Mouse (Mus musculus) midbrain, postnatal 0 days (tissue): ENCODE measurements at regions not wholly inside any gene's neighbourhood (a gene's known extent, or its start where the extent isn't known, plus 50 kb on each side); places are given as distances from the start of the nearest gene placed in this dataset.

ENCODE experiments used
- ATAC-seq: fragments of 200-750 bp; cut with Nextera tagmentation; 2 replicates; pipeline ENCODE4 v1.8.0; 2017; ENCODE audit warnings: moderate number of reproducible peaks, mild to moderate bottlenecking, moderate TSS enrichment, moderate library complexity; ENCODE audit not compliant: low FRiP score
- DNase-seq: peaks from one replicate; pipeline ENCODE4 v3.0.0-alpha.2; 2015; ENCODE audit warnings: low spot score
- H3K27ac ChIP-seq: fragments of 300-500 bp; sonication (generic); 2 replicates; pipeline ENCODE4 v1.5.1; 2014; ENCODE audit warnings: low read depth, mild to moderate bottlenecking, low read length, mixed read lengths
- H3K27me3 ChIP-seq: fragments of 300-500 bp; sonication (generic); 2 replicates; pipeline ENCODE4 v1.6.1; 2014; ENCODE audit warnings: low read length, control low read depth, mixed read lengths; ENCODE audit not compliant: insufficient read depth
- H3K36me3 ChIP-seq: fragments of 300-500 bp; sonication (generic); 2 replicates; pipeline ENCODE4 v1.6.1; 2014; ENCODE audit warnings: low read length, control low read depth, mixed read lengths; ENCODE audit not compliant: insufficient read depth
- H3K4me1 ChIP-seq: fragments of 300-500 bp; sonication (generic); 2 replicates; pipeline ENCODE4 v1.6.1; 2014; ENCODE audit warnings: mild to moderate bottlenecking, control low read depth, antibody characterized with exemption, low read length, mixed read lengths; ENCODE audit not compliant: insufficient read depth
- H3K4me2 ChIP-seq: fragments of 300-500 bp; sonication (generic); 2 replicates; pipeline ENCODE4 v1.6.1; 2014; ENCODE audit warnings: low read depth, mild to moderate bottlenecking, low read length, mixed read lengths; ENCODE audit not compliant: poor library complexity, severe bottlenecking
- H3K4me3 ChIP-seq: fragments of 300-500 bp; sonication (generic); 2 replicates; pipeline ENCODE4 v1.5.1; 2014; ENCODE audit warnings: low read depth, mild to moderate bottlenecking, low read length, moderate library complexity
- H3K9ac ChIP-seq: fragments of 300-500 bp; sonication (generic); replicated peaks from 2 replicates; pipeline ENCODE4 v1.6.1; 2014; ENCODE audit warnings: mild to moderate bottlenecking, low read length, moderate library complexity, mixed read lengths; ENCODE audit not compliant: poor library complexity, severe bottlenecking
- H3K9me3 ChIP-seq: fragments of 300-500 bp; sonication (generic); 2 replicates; pipeline ENCODE4 v1.6.1; 2016; ENCODE audit warnings: low read length, control low read depth
- CTCF ChIP-seq: IDR thresholded peaks from 2 replicates; pipeline ENCODE4 v1.5.1; 2016; ENCODE audit warnings: antibody characterized with exemption, mild to moderate bottlenecking
- WGBS: fragments of 180-500 bp; shearing (Covaris S2); extraction: QIAGEN DNeasy Blood & Tissue Kit; methylation state at CpG from one replicate; pipeline ENCODE4 v1.1.7; 2014; 5-methylcytosine and 5-hydroxymethylcytosine counted together

- no peak for ATAC-seq
- TF ChIP-seq CTCF, result no peak
- H3K4me1 ChIP-seq, result 0 out of 2 replicates have a peak, but pooled peaks cover 3% of the 10 kb centered on the region
- no peaks in the 10 kb centered on the region for H3K27me3 ChIP-seq
- DNase-seq, result no peak
- no peak overlapping the region for H3K27ac ChIP-seq
- H3K4me3 ChIP-seq, result no peak overlapping the region
- no peak overlapping the region for H3K4me2 ChIP-seq
- no peaks in the 10 kb centered on the region for H3K36me3 ChIP-seq
- no peak overlapping the region for H3K9ac ChIP-seq
- H3K9me3 ChIP-seq, result no peaks in the 10 kb centered on the region
- WGBS, result 62% methylated on average over 4 of the region's 4 CpGs
Measured at GRCm38 (mm10) chr2:92854331-92854730, 60.6 kb upstream of the Syt13 start.

GRCm38 (mm10) chr2:92856047-92856446 is 58.9 kb upstream of the Syt13 start:
- no peak overlapping the region for H3K4me2 ChIP-seq
- H3K4me3 ChIP-seq, result no peak overlapping the region
- peak; percentile 56 for TF ChIP-seq CTCF
- H3K9ac ChIP-seq, result no peak overlapping the region
- H3K27me3 ChIP-seq, result no peaks in the 10 kb centered on the region
- H3K36me3 ChIP-seq, result no peaks in the 10 kb centered on the region
- 56% methylated on average over 12 of the region's 12 CpGs for WGBS
- ATAC-seq, result no peak
- DNase-seq, result no peak
- 0 out of 2 replicates have a peak, but pooled peaks cover 3% of the 10 kb centered on the region for H3K4me1 ChIP-seq
- no peaks in the 10 kb centered on the region for H3K9me3 ChIP-seq
- H3K27ac ChIP-seq, result no peak overlapping the region

DNA sequence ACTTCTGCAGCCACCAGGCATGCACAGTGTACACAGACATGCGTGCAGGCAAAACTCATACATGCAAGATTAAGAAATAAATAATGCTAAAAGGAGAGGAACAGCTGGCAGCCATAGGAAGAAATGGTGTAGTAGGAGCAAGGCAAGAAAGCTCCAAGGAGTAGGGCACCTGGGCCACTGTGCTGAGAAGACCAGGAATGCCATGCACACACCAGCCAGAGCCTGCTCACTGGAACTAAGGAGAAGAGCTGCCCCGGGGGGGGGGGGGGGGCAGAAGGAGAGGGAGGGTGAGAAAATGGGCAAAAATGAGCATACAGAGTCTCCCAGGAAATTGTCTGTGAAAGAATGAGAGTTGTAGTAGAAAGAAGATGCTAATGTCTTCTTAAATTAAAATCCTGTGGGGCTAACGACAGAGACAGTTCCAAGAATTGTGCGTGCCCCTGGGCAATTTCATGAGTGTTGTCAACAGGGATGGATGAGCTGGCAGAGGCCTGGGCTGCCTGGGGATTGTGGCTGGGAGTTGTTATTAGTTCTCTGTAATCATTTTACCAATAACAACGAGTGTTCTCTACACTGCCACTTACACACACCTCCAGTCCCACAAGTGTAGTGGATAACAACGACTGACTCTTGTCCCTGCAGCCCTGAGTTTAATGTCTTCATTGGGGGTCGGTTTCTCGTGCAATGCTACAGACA is 54.2 kb upstream of the Syt13 start:
- H3K36me3 ChIP-seq, result no peaks in the 10 kb centered on the region
- no peak for ATAC-seq
- H3K4me3 ChIP-seq, result no peak overlapping the region
- H3K9me3 ChIP-seq, result no peaks in the 10 kb centered on the region
- 0 out of 2 replicates have a peak, but pooled peaks cover 3% of the 10 kb centered on the region for H3K4me1 ChIP-seq
- no peak overlapping the region for H3K27ac ChIP-seq
- 64% methylated on average over 8 of the region's 8 CpGs for whole genome bisulfite sequencing
- no peaks in the 10 kb centered on the region for H3K27me3 ChIP-seq
- no peak overlapping the region for H3K9ac ChIP-seq
- DNase-seq, result peak; percentile 37
- TF ChIP-seq CTCF, result no peak
- H3K4me2 ChIP-seq, result no peak overlapping the region
